Comparison of ENCODE assay signal across 17 mouse cellular contexts in the genomic region with DNA sequence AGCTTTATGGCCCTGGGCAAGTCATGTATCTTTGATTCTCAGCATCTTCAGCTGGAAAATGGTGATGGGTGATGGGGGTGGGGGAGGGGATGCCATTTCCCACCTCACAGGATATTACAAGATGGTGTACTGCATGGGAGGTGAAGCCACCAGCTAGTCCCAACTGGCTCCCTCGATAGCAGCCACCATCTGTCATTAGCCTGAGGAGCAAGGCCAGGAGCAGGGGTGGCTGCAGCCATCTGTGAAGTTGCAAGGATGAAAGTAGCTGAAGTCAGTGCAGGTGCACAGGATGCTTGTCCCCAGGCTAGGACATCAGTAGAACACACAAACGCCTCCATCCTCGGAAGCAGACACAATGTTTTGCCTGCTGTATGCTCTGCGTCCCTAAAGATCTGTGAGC. TPM values are rescaled to one million over a fixed set of nuclear protein-coding genes. Genes with fewer than 3 reads are reported as not detected.
DNase-seq lines count a peak whose midpoint lies in the region; ATAC-seq lines count a peak whose summit lies in the region.
"Had no signal": no experiment of that assay in that cellular context is flagged by ENCODE, and none has a peak within 500 bp of the region (broad histone marks: within the 10 kb centered on the region; RNA-seq: fewer than 3 reads in every experiment).

No protein-coding gene starts in this region.

- 0 out of 2 replicates have a peak overlapping the region, but pooled peaks have one; percentile 31 for H3K27ac ChIP-seq in embryonic facial prominence, embryonic 10.5 days (replicated peaks)
- peak overlapping the region; percentile 88 for H3K27ac ChIP-seq in hindbrain, embryonic 12.5 days
- peak overlapping the region; percentile 89 for H3K27ac ChIP-seq in midbrain, embryonic 15.5 days
- H3K27ac ChIP-seq: liver, embryonic 13.5 days had no signal

- peaks cover 36% of the 10 kb centered on the region for H3K27me3 ChIP-seq in embryonic facial prominence, embryonic 10.5 days (replicated peaks; ENCODE audit: low read depth, poor library complexity, severe bottlenecking)
- H3K27me3 ChIP-seq in hindbrain, embryonic 12.5 days = peaks cover 6% of the 10 kb centered on the region
- H3K27me3 ChIP-seq in midbrain, embryonic 15.5 days (replicated peaks) = no peaks in the 10 kb centered on the region

- H3K9me3 ChIP-seq in embryonic facial prominence, embryonic 10.5 days = no peaks in the 10 kb centered on the region
- no peaks in the 10 kb centered on the region for H3K9me3 ChIP-seq in hindbrain, embryonic 12.5 days (replicated peaks)
- H3K9me3 ChIP-seq in midbrain, embryonic 15.5 days = no peaks in the 10 kb centered on the region
- H3K9me3 ChIP-seq: liver, embryonic 13.5 days had no signal

- no peak overlapping the region for H3K4me3 ChIP-seq in embryonic facial prominence, embryonic 10.5 days
- H3K4me3 ChIP-seq in hindbrain, embryonic 12.5 days = no peak overlapping the region
- no peak overlapping the region for H3K4me3 ChIP-seq in midbrain, embryonic 15.5 days
- H3K4me3 ChIP-seq: liver, embryonic 13.5 days; myocyte had no signal

- H3K4me1 ChIP-seq in embryonic facial prominence, embryonic 10.5 days = peaks cover 32% of the 10 kb centered on the region
- peaks cover 63% of the 10 kb centered on the region for H3K4me1 ChIP-seq in hindbrain, embryonic 12.5 days
- peaks cover 92% of the 10 kb centered on the region for H3K4me1 ChIP-seq in midbrain, embryonic 15.5 days
- H3K4me1 ChIP-seq: liver, embryonic 13.5 days had no signal

- H3K4me2 ChIP-seq in hindbrain, embryonic 12.5 days (replicated peaks) = peak overlapping the region; percentile 24; the same call in 1 of the 2 replicates
- H3K4me2 ChIP-seq in midbrain, embryonic 15.5 days = peak overlapping the region; percentile 40
- H3K4me2 ChIP-seq: liver, embryonic 13.5 days had no signal

- peak; percentile 27 to 37 for DNase-seq in cerebellum, adult 18-20 months
- no peak for DNase-seq in embryonic facial prominence, embryonic 10.5 days (ENCODE audit: low spot score)
- no peak for DNase-seq in lung, adult 18-20 months
- DNase-seq in lung, postnatal 14 days = no peak
- DNase-seq in heart, postnatal 10 days = no peak
- DNase-seq: heart, adult 11 months; kidney, adult 11 months; kidney, postnatal 4 days; liver, embryonic 13.5 days; lung, postnatal 36 days; thymus, adult 2 months had no signal

- intact Hi-C loops in heart, postnatal 10 days (cut with DNase I) = no loop called here

- ATAC-seq in cerebellum, adult (ENCODE audit: insufficient number of reproducible peaks, low FRiP score, low TSS enrichment) = no peak
- ATAC-seq in hindbrain, embryonic 12.5 days (ENCODE audit: low FRiP score) = 0 out of 2 replicates have a peak, but pooled peaks have one; percentile 26
- peak; percentile 22; the same call in 1 of the 2 replicates for ATAC-seq in midbrain, embryonic 15.5 days (replicated peaks)

- H3K36me3 ChIP-seq in embryonic facial prominence, embryonic 10.5 days (replicated peaks) = no peaks in the 10 kb centered on the region
- no peaks in the 10 kb centered on the region for H3K36me3 ChIP-seq in hindbrain, embryonic 12.5 days
- H3K36me3 ChIP-seq in midbrain, embryonic 15.5 days (replicated peaks) = no peaks in the 10 kb centered on the region
- H3K36me3 ChIP-seq: liver, embryonic 13.5 days had no signal

- 65% methylated on average over 4 of the region's 4 CpGs for WGBS in embryonic facial prominence, embryonic 10.5 days
- WGBS in hindbrain, embryonic 12.5 days = 51% methylated on average over 4 of the region's 4 CpGs
- 37% methylated on average over 4 of the region's 4 CpGs for WGBS in midbrain, embryonic 15.5 days

- H3K9ac ChIP-seq in hindbrain, embryonic 12.5 days = no peak overlapping the region
- H3K9ac ChIP-seq in midbrain, embryonic 15.5 days = peak overlapping the region; percentile 23; the same call in 1 of the 2 replicates
- H3K9ac ChIP-seq: liver, embryonic 13.5 days had no signal

RNA-seq across cellular contexts. Expression of a gene that starts 8.5 kb away (rescaled TPM):
- polyA plus RNA-seq in embryonic facial prominence, embryonic 10.5 days (2016; fragmentation: Nextera tagmentation; extraction: Ambion mirVana) = 1.4 and 2.4 TPM in 2 replicates
- polyA plus RNA-seq in hindbrain, embryonic 12.5 days (2016; fragmentation: Nextera tagmentation; extraction: Ambion mirVana) = 47.1 and 47.6 TPM in 2 replicates
- 145 and 155 TPM in 2 replicates for polyA plus RNA-seq in midbrain, embryonic 15.5 days (2015; fragmentation: Nextera tagmentation; extraction: Ambion mirVana)
- total RNA-seq in heart, postnatal 10 days (2021) = under 1 TPM; 0.10 to 0.20 TPM
- total RNA-seq: adrenal gland, postnatal 14 days had no signal
- polyA plus RNA-seq: heart, postnatal 0 days; myocyte had no signal

Comparison
In these comparisons a context has a peak if more than half of its experiments do, and no peak if none do; other contexts are left out.
1. DNase-seq: peak in cerebellum, adult 18-20 months (2 of 2); none in embryonic facial prominence, embryonic 10.5 days (single experiment), lung, adult 18-20 months (0 of 2), lung, postnatal 14 days (single experiment) and heart, postnatal 10 days (0 of 2).
2. H3K27ac ChIP-seq: peak in every context shown above with its lines; median percentile 89 in midbrain, embryonic 15.5 days; 88 in hindbrain, embryonic 12.5 days; 31 in embryonic facial prominence, embryonic 10.5 days.
3. RNA of a gene that starts 8.5 kb away (polyA plus RNA-seq): 145 to 155 TPM in midbrain, embryonic 15.5 days and 47.1 to 47.6 TPM in hindbrain, embryonic 12.5 days; 1.4 to 2.4 TPM in embryonic facial prominence, embryonic 10.5 days; every median in the first group is over 10 times any median in the second.